Mouse (Mus musculus) urinary bladder, adult 18-20 months (tissue): ENCODE measurements around the gene Tbc1d22b.

Experiments
- DNase-seq, 2 experiments: peaks; one replicate each; pipeline ENCODE4 v3.0.0; 2022; ENCODE audit warnings: low spot score in 2 of 2, mixed read lengths in 2 of 2

Gene Tbc1d22b

DNA sequence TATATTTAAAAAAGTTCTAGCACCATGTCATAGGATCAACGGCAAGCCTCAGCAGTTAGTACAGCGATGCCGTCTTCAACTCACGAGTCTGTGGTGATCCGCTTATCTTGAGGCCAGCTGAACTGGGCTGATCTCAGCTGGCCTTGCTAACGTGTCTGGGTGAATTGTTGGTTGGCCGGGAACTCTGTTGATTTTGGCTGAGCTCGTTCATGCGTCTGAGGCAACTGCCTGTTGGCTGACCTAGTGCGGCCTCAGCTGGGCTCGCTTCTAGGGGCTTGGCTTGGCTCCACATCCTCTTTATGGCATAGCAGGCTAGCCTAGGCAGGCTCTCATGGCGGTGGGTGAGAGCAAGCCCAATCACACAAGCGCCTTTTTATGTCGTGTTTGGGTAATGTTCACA is 8.2 kb upstream of the Tbc1d22b start:
- peak; percentile 24 to 68 for DNase-seq

DNA sequence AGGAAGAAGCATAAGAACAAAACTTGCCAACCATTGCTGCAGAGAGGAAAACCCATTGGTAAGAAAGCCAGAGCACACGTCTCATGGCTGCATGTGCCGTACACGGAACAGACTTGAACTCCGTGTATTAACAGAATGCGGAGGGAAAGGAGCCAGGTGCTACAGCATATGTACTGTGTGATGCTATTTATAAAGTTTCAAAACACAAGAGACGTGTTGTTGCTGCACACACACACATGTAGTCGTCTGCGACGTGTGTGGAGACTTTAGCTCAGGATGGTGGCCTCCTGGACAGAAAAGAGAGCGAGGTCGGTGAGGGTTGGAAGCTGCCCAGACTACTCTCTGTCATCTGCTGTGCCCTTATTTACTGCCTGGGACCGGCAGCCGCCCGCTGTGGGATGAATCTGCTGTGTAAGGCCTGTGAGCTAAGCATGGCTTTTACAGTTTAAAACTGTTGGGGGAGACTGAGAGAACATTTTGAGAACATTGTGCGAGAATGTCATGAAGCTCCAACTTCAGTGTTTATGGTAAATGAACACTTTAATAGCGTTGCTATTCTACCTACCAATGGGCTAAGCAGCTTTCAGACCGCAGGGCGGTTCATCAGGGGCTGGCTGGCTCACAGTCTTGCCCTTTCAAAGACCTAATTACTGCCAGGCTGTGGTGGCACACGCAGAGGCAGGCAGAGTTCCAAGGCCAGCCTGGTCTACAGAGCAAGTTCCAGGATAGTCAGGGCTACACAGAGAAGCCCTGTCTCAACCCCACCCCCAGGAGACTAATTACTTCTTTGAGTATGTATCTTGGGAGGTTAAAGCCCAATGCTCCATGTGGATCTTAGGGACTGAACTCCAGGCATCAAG is 6.5 kb upstream of the Tbc1d22b start:
- DNase-seq, result no peak

DNA sequence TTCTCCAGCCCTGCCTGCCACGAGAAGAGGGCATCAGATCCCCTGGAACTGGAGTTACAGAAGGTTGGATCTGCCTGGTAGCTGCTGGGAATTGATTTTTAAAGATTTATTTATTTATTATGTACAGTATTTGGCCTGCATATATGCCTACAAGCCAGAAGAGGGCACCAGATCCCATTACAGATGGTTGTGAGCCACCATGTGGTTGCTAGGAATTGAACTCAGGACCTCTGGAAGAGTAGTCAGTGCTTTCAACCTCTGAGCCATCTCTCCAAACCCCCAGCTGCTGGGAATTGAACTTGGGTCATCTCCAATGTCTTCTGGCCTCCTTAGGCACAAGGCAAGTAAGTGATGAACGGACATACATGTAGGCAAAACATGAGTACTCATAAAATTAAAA is 5.5 kb upstream of the Tbc1d22b start:
- no peak for DNase-seq

DNA sequence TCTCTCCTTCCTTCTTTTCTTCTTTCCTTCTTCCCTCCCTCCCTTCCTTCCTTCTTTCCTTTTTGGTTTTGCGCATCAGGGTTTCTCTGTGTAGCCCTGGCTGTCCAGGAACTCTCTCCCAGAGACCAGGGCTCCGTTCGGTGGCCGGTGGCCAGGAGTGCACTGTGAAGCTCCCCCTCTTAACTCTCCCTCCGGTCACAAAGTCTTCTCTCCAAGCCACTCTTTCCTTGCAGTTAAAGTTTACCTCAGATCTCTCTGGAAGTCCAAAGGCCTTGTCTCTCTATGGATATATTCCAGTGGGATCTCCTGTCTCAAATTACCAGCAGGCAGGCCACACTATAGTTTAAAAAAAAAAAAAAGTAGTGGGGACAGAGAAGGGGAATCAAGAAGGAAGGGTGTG is 4.3 kb upstream of the Tbc1d22b start:
- no peak for DNase-seq

DNA sequence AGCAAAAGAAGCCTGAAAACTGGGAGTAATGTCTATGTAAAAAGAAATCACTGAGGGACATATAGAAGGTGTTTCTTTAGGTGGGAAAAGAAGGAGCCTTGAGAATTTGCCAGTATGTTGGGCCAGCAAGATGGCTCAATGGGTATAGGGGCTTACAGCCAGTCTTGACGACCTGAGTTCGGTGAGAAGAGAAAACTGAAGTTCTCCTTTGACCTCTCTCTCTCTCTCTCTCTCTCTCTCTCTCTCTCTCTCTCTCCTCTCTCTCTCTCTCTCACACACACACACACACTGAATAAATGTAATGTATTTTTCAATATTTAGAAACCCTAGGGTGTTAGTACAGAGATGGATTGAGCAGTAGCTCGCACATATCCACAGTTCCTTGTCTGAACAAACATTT is 1.1 kb upstream of the Tbc1d22b start:
- DNase-seq, result no peak

DNA sequence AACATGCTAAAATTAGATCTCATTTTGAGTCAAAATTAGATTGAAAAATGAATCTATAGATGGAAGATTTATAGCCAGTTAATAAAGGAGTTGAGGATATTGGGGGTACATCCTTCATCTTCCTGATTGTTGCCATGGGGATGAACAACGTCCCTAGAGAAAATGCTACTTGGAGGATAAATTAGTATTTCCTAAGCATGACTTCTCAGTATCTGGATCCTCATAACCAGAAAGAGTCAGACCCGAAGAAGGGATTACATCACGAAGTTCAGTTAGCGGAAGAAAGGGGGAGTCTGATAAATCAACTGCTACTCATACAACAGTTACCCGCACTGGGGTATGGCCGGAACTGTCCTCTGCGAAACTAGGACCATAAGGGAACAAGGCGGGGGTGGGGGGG is 591 bp upstream of the Tbc1d22b start:
- no peak for DNase-seq

DNA sequence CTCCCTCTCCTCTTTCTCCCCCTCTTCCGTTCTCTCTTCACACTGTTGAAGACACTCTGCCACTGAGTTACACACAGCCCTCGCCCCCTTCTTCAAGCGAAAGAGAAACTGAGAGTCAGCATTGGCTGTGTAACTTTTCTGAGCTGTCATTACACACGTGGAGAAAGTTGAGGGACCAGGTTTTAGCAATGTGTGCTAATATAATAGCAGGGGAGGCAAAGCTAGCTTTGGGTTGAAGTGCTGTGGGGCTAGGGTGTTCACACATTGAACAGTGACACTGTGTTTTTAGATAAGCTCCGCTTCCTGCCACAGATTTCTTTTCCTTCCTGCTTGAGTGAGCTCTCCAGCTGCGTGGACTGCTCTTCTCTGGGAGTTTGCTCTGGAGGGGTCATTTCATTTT is 1.4 kb downstream of the Tbc1d22b start:
- no peak for DNase-seq

DNA sequence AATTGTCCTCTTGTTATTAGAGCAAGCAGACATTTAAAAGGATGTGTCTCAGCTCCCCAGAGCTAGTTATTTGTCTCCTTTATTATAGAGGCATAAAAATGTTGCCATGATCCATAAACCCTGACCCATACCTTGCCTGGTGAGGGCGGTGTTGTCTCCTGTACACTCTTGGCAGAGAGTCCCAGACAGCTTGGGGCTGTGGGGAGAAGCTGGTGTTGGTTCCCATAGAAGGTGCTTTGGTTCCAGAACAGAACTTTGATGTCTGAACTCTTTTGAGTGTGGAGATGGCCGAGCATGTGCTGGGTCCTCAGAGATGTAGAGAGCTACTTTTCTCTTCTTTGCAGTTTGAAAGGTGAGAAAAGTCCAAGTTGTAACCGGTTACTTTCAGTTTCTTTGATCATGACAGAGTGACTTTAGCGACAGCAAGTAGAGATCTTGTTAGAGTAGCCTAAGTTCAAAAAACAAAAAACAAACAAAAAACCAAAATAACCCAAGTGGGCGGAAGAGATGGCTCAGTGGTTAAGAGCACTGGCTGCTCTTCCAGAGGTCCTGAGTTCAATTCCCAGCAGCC is 2.7 kb downstream of the Tbc1d22b start, which contains the start of gene Tmem217:
Gene Tmem217 (minus strand): TSS at position 224 of the 571 bp plus-strand sequence.
- DNase-seq, result no peak

DNA sequence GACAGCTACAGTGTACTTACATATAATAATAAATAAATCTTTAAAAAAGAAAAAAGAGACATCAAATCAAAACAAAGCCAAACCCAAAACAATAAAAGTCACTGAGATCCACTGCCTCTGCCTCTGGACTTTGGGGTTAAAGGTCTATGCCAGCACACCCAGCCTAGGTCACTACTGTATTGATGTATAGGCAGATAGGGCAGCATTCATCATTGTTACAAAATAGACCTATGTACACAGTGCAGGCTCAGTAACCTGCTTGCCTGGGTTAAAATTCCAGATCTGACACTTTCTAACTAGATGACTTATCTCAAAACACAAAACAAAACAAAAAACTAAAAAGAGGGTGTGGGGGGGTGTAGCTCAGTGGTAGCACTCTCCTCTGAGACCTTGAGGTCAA is 4.6 kb downstream of the Tbc1d22b start:
- DNase-seq, result no peak

DNA sequence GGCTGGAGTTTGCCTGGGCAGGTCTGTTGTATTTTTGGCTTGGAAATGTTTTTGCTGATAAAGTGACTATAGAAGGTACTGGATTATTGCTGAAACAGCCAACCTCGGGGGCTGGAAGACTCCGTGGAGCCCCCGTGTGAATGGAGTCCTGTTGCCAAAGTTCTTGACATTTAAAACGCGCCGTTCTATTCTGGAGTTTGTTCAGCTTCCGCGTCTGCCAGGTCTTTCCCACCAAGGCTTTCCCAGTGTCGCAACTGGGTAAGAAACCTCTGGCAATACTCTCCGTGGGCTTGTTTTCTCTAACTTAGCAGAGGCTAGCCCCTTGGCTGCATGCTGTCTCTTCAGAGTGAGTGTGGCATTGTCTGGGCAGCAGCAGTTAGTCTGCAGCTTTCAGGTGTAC is 6.9 kb downstream of the Tbc1d22b start:
- DNase-seq, result no peak

DNA sequence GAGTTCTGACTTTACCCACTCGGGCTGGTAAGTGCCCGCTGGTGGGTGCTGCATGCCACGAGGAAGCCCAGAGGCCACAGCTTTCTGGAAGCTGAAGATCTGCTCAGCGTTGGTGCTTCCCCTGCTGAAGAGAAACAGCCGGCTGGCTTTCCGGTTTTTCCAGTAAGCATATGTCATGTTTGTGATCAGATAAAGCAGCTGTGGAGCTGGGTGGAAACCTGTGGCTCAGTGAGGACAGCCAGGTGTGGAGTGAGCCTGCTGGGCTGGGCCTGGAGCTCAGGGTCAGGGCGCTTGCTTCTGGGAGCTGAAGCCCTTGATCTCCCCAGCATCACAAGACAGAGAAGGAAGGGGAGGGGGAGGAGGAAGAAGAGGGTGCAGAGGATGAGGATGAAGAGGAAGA is 7.3 kb downstream of the Tbc1d22b start:
- peak; percentile 29 to 47 for DNase-seq

DNA sequence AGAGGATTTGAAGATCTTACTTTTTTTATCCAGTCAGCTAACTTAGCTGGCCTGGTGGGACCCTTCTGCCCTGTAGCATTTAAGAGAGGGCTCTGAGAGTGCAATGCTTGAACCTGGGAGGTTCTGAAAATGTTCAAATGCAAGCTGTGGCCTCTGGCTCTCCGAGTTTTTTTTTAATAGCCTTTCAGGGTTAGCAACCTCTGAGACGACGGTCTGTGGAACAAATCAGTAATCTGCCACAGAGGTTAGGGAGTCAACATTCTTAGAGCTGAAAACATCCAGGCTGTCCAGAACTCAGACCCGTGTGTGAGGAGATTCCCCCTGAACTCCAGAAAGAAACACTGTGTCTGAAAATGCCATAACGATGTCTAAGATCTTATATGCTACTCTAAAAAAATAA is 8.9 kb downstream of the Tbc1d22b start:
- DNase-seq, result no peak

DNA sequence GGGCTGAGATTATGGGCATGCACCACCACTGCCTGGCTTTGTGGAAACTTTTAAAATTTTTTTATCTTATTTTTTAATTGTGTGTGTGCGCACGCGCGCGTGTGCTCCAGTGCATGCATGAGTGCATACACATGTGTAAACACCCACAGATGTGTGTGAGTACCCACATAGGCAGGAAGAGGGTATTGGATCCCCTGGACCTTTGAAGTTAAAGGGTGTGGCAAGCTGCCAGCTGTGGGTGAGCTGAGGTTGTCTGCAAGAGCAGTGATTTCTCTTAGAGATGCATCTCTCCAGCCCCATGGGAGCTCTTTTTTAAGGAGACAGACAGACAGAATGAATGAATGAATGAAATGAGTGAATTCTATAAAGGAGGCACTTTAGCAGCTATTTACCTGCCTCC is 15.9 kb downstream of the Tbc1d22b start:
- DNase-seq, result no peak

DNA sequence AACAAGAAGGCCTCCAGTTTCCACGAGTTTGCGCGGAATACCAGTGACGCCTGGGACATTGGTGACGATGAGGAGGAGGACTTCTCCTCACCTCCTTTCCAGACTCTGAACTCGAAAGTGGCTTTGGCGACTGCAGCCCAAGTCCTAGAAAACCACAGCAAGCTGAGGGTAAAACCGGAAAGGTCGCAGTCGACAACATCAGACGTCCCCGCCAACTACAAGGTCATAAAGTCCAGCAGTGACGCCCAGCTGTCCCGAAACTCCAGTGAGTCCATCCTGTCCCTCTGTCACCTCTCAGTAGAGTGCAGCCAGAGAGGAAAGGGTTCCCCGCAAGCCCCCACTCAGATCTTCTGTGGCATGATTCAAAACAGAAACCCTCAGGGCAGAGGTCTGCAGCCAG is 18.9 kb downstream of the Tbc1d22b start:
- no peak for DNase-seq

DNA sequence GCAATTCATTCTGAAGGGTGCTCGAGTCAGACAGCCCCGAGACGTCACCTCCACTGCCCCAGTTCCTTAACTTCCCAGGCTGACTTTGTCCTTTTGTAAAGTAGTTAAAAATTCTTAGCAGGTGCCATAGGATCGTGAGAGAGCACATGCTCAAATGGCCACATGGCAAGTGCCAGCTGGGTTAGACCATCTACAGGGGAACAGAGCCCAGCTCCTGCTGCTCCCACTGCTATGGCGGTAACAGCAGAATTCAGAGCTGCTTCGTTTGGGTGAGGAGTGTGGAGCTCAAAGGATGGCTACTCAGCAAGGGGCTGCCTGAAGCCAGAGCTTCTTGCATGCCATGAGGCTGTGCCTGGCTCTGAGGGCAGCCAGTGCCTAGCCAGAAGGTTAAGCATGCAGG is 20.2 kb downstream of the Tbc1d22b start:
- no peak for DNase-seq

DNA sequence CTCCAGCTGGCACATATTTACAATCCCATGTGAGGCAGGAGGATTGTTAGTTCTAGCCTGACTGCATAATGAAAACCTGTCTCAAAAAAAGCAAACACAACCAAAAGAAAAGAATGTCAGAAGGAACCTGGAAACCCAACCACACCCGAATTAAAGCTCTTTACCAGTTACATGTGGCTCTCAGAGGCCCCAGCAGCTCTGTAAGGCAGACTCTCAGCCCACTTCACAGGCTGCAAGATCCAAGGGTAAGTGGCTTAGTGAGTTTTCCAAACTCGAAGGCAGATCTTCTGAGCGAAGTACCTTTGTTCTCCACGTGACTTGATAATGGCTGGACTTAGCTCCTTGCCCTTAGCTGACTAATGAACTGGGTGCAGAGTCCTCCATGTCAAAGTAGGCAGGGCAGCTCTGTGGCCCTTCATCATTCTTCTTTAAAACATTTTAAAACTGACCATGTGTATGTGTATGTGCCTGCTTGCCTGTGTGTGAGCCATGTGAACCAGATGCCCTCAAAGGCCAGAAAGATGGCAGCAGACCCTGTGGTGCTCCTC is 30.1 kb downstream of the Tbc1d22b start:
- no peak for DNase-seq

DNA sequence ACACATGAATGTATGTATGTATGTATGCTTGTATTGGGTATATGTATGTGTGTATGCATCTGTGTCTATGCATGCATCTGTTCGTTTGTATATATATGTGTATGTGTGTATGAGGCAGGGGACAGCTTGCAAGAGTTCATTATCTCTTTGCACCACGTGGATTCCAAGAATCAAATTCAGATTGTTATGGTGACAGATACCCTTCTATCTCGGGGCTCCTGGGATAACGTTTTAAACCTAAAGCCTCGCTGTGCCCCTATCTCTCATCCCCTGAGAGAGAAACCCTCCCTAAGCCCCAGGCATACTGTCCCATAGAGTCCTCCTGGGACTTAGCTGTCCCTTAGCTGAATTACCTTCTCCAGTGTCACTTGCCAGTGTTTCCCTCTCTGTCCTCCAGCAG is 34.0 kb downstream of the Tbc1d22b start:
- no peak for DNase-seq

DNA sequence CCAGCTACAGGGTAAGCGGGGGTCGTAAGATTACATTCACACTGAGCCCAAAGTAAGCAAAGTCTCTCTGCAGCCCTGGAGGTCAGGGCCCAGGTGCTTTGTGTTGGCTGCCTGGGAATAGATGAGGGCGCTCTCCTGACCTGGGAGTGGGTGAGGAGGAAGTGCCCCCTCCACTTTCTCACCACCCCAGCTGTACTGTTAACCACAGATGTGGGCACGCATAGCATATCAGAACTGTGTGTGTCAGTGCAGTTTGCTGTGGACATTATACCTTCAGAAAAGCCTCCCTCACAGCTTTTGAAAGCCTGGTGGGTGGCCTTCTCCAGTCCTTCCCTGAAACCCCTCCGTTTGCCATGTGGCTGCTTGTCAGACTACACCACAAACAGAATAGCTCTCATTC is 34.7 kb downstream of the Tbc1d22b start:
- DNase-seq, result no peak

DNA sequence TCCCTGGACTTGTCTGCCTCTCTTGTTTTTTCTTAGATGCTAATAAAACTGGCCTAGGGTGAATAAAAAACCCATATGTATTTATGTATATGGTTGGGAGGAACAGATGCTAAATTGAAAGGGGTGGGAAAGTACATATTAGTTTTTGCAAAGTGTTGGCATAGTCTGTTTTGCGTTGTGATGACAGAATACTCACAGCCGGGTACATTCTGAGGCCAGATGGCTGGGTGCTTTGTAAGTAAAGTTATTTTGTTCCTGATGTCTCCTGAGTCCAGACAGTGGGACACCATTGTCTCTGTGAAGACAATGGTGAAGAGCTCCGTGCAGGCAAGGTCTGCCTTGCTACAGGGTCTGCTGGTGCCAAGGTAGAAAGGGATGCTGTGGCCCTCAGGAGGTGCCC is 35.2 kb downstream of the Tbc1d22b start:
- no peak for DNase-seq

DNA sequence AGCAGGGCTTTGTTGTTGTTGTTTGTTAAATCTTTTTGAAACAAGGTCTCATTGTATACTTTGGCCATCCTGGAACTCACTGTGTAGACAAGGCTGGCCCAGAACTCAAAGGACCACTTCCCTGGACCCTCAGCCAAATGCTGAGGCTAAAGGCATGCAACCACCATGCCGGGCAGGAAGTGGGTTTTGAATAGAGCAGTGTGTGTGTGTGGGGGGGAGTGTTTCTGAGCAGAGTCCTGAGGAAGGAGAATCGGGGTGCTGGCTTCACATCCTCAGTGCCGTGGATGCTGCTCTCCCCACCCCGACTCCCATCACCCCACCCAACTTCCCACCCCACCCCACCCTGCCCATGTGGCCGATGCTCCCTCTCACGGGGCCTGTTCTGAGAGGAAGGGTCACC is 35.9 kb downstream of the Tbc1d22b start:
- no peak for DNase-seq

DNA sequence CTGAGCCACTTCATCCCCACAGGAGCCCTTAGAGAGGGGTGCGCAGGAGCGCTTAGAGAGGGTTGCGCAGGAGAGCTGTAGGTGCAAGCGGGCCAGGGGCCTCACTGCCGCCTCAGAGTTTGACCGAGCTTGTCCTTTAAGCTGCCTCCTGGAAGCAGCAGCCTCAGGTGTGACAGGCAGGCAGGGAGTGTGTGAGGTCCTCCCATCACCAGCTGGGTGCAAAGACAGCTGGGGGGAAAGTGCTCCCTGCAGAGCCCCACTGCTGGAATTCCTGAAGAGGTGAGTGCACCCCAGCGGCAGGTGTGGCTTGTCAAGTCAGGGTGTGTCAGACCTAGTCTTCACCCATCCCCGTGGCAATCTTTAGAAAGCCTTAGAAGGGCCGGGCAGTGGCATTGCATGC is 37.3 kb downstream of the Tbc1d22b start:
- no peak for DNase-seq

DNA sequence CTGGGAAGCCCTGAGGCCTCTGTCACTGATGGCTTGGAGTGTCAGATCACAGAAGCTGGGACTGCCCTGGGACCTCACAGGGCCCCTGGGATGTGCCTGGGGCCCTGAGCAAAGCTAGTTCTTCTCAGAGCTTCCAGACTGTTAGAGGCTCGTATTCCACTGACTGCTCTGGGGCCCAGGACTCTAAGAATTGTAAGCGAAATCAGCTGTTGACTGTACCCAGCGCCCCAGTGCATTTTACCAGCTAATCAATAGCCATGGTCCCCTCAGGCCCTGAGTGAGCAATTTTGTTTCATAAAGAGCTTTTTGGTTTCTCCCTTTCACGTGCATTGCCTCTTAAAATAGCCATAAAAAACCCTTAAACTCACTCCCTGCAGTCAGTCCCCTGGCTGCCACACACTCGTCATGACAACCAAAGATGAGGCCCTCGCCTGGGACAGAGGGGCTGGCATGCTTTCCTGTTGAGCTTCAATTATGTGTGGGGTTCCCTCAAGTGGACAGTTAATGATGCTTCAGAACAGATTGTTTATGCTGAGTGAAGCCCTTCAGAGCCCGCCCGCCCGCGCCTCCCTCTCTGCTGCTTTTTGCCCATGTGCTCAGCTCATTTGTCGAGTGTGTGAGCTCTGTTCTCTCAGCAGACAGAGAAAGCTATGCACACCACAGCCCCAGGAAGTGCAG is 39.8 kb downstream of the Tbc1d22b start:
- DNase-seq, result no peak
